Mouse (Mus musculus) spleen, adult 2 months (tissue): ENCODE measurements at regions not wholly inside any gene's neighbourhood (a gene's known extent, or its start where the extent isn't known, plus 50 kb on each side); places are given as distances from the start of the nearest gene placed in this dataset.

Source experiments
- CTCF ChIP-seq: fragments of 200-500 bp; IDR thresholded peaks from 2 replicates; pipeline ENCODE4 v1.5.1; 2011; ENCODE audit warnings: mild to moderate bottlenecking, inconsistent platforms; ENCODE audit not compliant: insufficient read depth, insufficient read length, insufficient replicate concordance; ENCODE audit errors: extremely low read depth
- POLR2A ChIP-seq: fragments of 200-500 bp; IDR thresholded peaks from 2 replicates; pipeline ENCODE4 v1.6.1; 2011; ENCODE audit warnings: low read depth, low read length, inconsistent platforms

DNA sequence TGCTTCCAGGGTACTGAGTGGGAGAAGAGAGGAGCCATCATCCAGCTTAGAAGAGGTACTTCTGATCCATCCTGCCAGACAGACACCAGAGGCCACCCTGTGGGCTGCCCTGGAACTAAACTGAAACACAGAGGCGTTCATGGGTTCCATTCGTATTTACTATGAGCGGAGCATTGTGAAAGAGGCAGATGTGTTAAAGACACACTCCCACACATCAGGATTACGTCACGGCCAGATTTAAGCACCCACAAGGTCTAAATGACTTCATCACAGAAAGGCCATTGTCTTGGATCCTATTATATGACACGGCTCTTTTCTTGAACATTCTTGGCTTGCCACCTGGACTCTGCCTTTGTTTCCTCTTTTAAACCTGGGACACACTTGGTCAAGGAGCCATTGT is 141.0 kb upstream of the Arglu1 start:
- no peak for TF ChIP-seq CTCF
- no peak for TF ChIP-seq POLR2A
